39 mouse cellular contexts compared by ENCODE assay signal in genomic region chr6:70965694-70966093, GRCm38 (mm10). TPM values are rescaled to one million over a fixed set of nuclear protein-coding genes. Genes with fewer than 3 reads are reported as not detected.
DNase-seq lines count a peak whose midpoint lies in the region; ATAC-seq and TF ChIP-seq lines count a peak whose summit lies in the region.
"Had no signal": no experiment of that assay in that cellular context is flagged by ENCODE, and none has a peak within 500 bp of the region (broad histone marks: within the 10 kb centered on the region; RNA-seq: fewer than 3 reads in every experiment).

No protein-coding gene starts in this region.

- H3K9me3 ChIP-seq in lung, embryonic 14.5 days (ENCODE audit: low read depth, low read length), result no peaks in the 10 kb centered on the region
- H3K9me3 ChIP-seq: embryonic facial prominence, embryonic 12.5 days; hindbrain, embryonic 10.5 days; midbrain, embryonic 12.5 days; neural tube, embryonic 12.5 days had no signal

- H3K4me2 ChIP-seq in lung, embryonic 14.5 days, result no peak overlapping the region
- H3K4me2 ChIP-seq: embryonic facial prominence, embryonic 12.5 days; midbrain, embryonic 12.5 days; neural tube, embryonic 12.5 days had no signal

- WGBS in lung, embryonic 14.5 days, result 18% methylated on average over 7 of the region's 7 CpGs
- WGBS in kidney, adult 2 months, result 55% methylated on average over 7 of the region's 7 CpGs

- no peaks in the 10 kb centered on the region for H3K36me3 ChIP-seq in lung, embryonic 14.5 days (ENCODE audit: insufficient read depth)
- no peaks in the 10 kb centered on the region for H3K36me3 ChIP-seq in kidney, adult 2 months (ENCODE audit: control insufficient read depth, insufficient read depth, low read length)
- H3K36me3 ChIP-seq: embryonic facial prominence, embryonic 12.5 days; hindbrain, embryonic 10.5 days; midbrain, embryonic 12.5 days; neural tube, embryonic 12.5 days had no signal

- no peak overlapping the region for H3K4me3 ChIP-seq in lung, embryonic 14.5 days (ENCODE audit: low read depth, low read length)
- H3K4me3 ChIP-seq in kidney, adult 2 months (ENCODE audit: insufficient read depth, low read depth, low read length), result no peak overlapping the region
- H3K4me3 ChIP-seq: embryonic facial prominence, embryonic 12.5 days; hindbrain, embryonic 10.5 days; midbrain, embryonic 12.5 days; myocyte; neural tube, embryonic 12.5 days had no signal

- no peak for ATAC-seq in lung, embryonic 14.5 days (ENCODE audit: insufficient read depth)
- ATAC-seq: intestine, postnatal 0 days had no signal

- H3K27me3 ChIP-seq in lung, embryonic 14.5 days (ENCODE audit: insufficient read depth, low read length), result peaks cover 4% of the 10 kb centered on the region; the same call in 1 of the 2 replicates
- H3K27me3 ChIP-seq in kidney, adult 2 months (replicated peaks; ENCODE audit: control insufficient read depth, insufficient read depth, low read length), result no peaks in the 10 kb centered on the region

- peak; percentile 23 for DNase-seq in lung, embryonic 14.5 days
- no peak for DNase-seq in lung, postnatal 4 days
- DNase-seq in thymus, postnatal 4 days, result peak; percentile 29
- no peak for DNase-seq in thymus, postnatal 25 days
- peak; percentile 91 for DNase-seq in R1 (ENCODE audit: low read depth, low spot score)
- DNase-seq in kidney, adult 2 months, result no peak
- DNase-seq in adrenal gland, adult 2 months, result no peak
- DNase-seq: adrenal gland, postnatal 14 days; B cell, adult 2 months; cerebellum, adult 11-12 months; cerebellum, adult 9-11 months; embryo, embryonic 11 days; gastrocnemius, postnatal 10 days; heart, postnatal 14 days; kidney, postnatal 14 days; layer of hippocampus, adult 9-11 months; liver; lung, adult 2 months; lung, postnatal 14 days; right cerebral cortex, adult 18-20 months; right cerebral cortex, postnatal 4 days; thymus, adult 18-20 months had no signal

- TF ChIP-seq POLR2A in kidney, adult 2 months (IDR thresholded peaks at IDR 0.05; ENCODE audit: low read depth, low read length), result no peak

- no peaks in the 10 kb centered on the region for H3K4me1 ChIP-seq in lung, embryonic 14.5 days (ENCODE audit: insufficient read depth)
- H3K4me1 ChIP-seq in kidney, adult 2 months (ENCODE audit: control insufficient read depth, insufficient read depth, low read length), result no peaks in the 10 kb centered on the region

- TF ChIP-seq CTCF in lung, embryonic 14.5 days (IDR thresholded peaks at IDR 0.05; ENCODE audit: low read depth), result no peak
- TF ChIP-seq CTCF in kidney, adult 2 months (conservative IDR thresholded peaks at IDR 0.05; ENCODE audit: insufficient read depth, insufficient read length, low read depth, low read length), result no peak

- no peak overlapping the region for H3K27ac ChIP-seq in lung, embryonic 14.5 days (ENCODE audit: low read depth)
- no peak overlapping the region for H3K27ac ChIP-seq in kidney, adult 2 months (ENCODE audit: insufficient read depth, low read depth, low read length)
- H3K27ac ChIP-seq: embryonic facial prominence, embryonic 12.5 days; hindbrain, embryonic 10.5 days; liver, embryonic 14.5 days; midbrain, embryonic 12.5 days; neural tube, embryonic 12.5 days; stomach, postnatal 0 days had no signal

- H3K9ac ChIP-seq in lung, embryonic 14.5 days, result no peak overlapping the region
- H3K9ac ChIP-seq: embryonic facial prominence, embryonic 12.5 days; liver, embryonic 14.5 days; midbrain, embryonic 12.5 days; neural tube, embryonic 12.5 days had no signal

RNA-seq across cellular contexts. Expression of gene Foxi3, which starts 9.4 kb away (rescaled TPM):
- not detected in 2 replicates for polyA plus RNA-seq in lung, embryonic 14.5 days (2014; fragmentation: Nextera tagmentation; extraction: Ambion mirVana)
- polyA plus RNA-seq in kidney, adult 2 months (2012; rRNA removed), result not detected in 2 replicates
- total RNA-seq in adrenal gland, adult 2 months (2021), result not detected
- not detected in 2 replicates for polyA plus RNA-seq in adrenal gland, adult 2 months (2012; rRNA removed)
- total RNA-seq: adrenal gland, postnatal 14 days; gastrocnemius, postnatal 10 days; heart, adult 8-10 months; heart, postnatal 14 days; left cerebral cortex, postnatal 10 days; megakaryocyte progenitor cell, adult 5-6 weeks had no signal
- polyA plus RNA-seq: gonadal fat pad, adult 2 months; heart, embryonic 14.5 days; hindbrain, embryonic 10.5 days; intestine, postnatal 0 days; kidney, embryonic 14.5 days; liver, embryonic 14.5 days; lung, adult 2 months; midbrain, embryonic 12.5 days; myocyte; neural tube, embryonic 12.5 days; spleen, adult 2 months; stomach, postnatal 0 days; urinary bladder, adult 2 months had no signal

RNA-seq across cellular contexts. Expression of gene Tex37, which starts 47.0 kb away (rescaled TPM):
- polyA plus RNA-seq in lung, embryonic 14.5 days (2014; fragmentation: Nextera tagmentation; extraction: Ambion mirVana), result not detected in 2 replicates
- 0.39 TPM in 1 of 2 replicates, not detected in the other for polyA plus RNA-seq in kidney, adult 2 months (2012; rRNA removed)
- total RNA-seq in adrenal gland, adult 2 months (2021), result not detected
- not detected in 2 replicates for polyA plus RNA-seq in adrenal gland, adult 2 months (2012; rRNA removed)
- total RNA-seq: adrenal gland, postnatal 14 days; gastrocnemius, postnatal 10 days; heart, adult 8-10 months; heart, postnatal 14 days; left cerebral cortex, postnatal 10 days; megakaryocyte progenitor cell, adult 5-6 weeks had no signal
- polyA plus RNA-seq: embryonic facial prominence, embryonic 12.5 days; heart, embryonic 14.5 days; hindbrain, embryonic 10.5 days; intestine, postnatal 0 days; kidney, embryonic 14.5 days; limb, embryonic 11.5 days; liver, embryonic 14.5 days; lung, adult 2 months; midbrain, embryonic 12.5 days; myocyte; neural tube, embryonic 12.5 days; spleen, adult 2 months; stomach, postnatal 0 days; urinary bladder, adult 2 months had no signal

Comparison
In these comparisons a context has a peak if more than half of its experiments do, and no peak if none do; other contexts are left out.
1. DNase-seq: peak in lung, embryonic 14.5 days (single experiment), thymus, postnatal 4 days (single experiment) and R1 (single experiment); none in lung, postnatal 4 days (0 of 2), thymus, postnatal 25 days (single experiment), kidney, adult 2 months (single experiment) and adrenal gland, adult 2 months (single experiment).